Mouse (Mus musculus): Measurements from ENCODE around the gene Vps26b. TPM values are rescaled to one million over a fixed set of nuclear protein-coding genes. Genes with fewer than 3 reads are reported as not detected.

Vps26b gene
- polyA plus RNA-seq (2012; rRNA removed; ENCODE audit: low replicate concordance) = 32.1 and 53.3 TPM in 2 replicates

GRCm38 (mm10) chr9:27029828-27030762 is at the start of gene Vps26b, which contains the start of gene Ncapd3:
Gene Vps26b (minus strand): TSS chr9:27030065.
Gene Ncapd3 (plus strand): TSS chr9:27030175.

GRCm38 (mm10) chr9:26999461-27000395 is 30.1 kb downstream of the Vps26b start, which contains the start of the genes Acad8 and Thyn1:
Gene Acad8 (minus strand): TSS chr9:26999566.
Gene Thyn1 (plus strand): TSS chr9:26999710.

Other genes with a start within 250 kb of the Vps26b start
- gene Glb1l2, start 223.6 kb downstream of the Vps26b start, polyA plus RNA-seq (2012; rRNA removed; ENCODE audit: low replicate concordance) = 78.5 and 344 TPM in 2 replicates
- gene Glb1l3, start 169.2 kb downstream of the Vps26b start, polyA plus RNA-seq (2012; rRNA removed; ENCODE audit: low replicate concordance) = 0.14 and 0.32 TPM in 2 replicates
- gene Gm1110, start 107.0 kb downstream of the Vps26b start, polyA plus RNA-seq (2012; rRNA removed; ENCODE audit: low replicate concordance) = 0.13 and 0.23 TPM in 2 replicates
- gene Acad8, start 30.5 kb downstream of the Vps26b start, polyA plus RNA-seq (2012; rRNA removed; ENCODE audit: low replicate concordance) = 39.1 and 54.3 TPM in 2 replicates
- 14.5 and 23.3 TPM in 2 replicates for gene Thyn1, start 30.4 kb downstream of the Vps26b start, polyA plus RNA-seq (2012; rRNA removed; ENCODE audit: low replicate concordance)
- gene Ncapd3, start 110 bp upstream of the Vps26b start, polyA plus RNA-seq (2012; rRNA removed; ENCODE audit: low replicate concordance) = 14.7 and 17.9 TPM in 2 replicates
- gene Jam3, start 125.4 kb upstream of the Vps26b start, polyA plus RNA-seq (2012; rRNA removed; ENCODE audit: low replicate concordance) = 18.7 and 46.0 TPM in 2 replicates